Mouse (Mus musculus) Patski (cell line): ENCODE data around the gene Dctn3. TPM values are rescaled to one million over a fixed set of nuclear protein-coding genes. Genes with fewer than 3 reads are reported as not detected.
"Not testable (repeated sequence)": the region's sequence is repeated elsewhere in the genome, so short reads cannot be mapped to it uniquely, and the experiment has no call there.

Source experiments
- ATAC-seq: fragments of 100-300 bp; one replicate; pipeline ENCODE4 v1.8.0; 2021
- CTCF ChIA-PET: fragments of 350-600 bp; sonication (Branson Sonifier 250); formaldehyde crosslinking; loops from one replicate; lab custom pipeline; 2022; ENCODE audit warnings: inconsistent platforms; lab: Charles Lee
- POLR2A ChIA-PET: fragments of 350-600 bp; sonication (Branson Sonifier 250); formaldehyde crosslinking; loops from one replicate; lab custom pipeline; 2022; ENCODE audit warnings: antibody characterized with exemption, inconsistent platforms; lab: Charles Lee
- DNase-seq: peaks from one replicate; pipeline ENCODE4 v3.0.0-alpha.2; 2011; ENCODE audit warnings: low read depth, low spot score
- H3K27me3 ChIP-seq: fragments of 371-371 bp; one replicate; pipeline ENCODE4 v1.5.1; 2021
- in situ Hi-C: fragments of 300-500 bp; cut with MboI; formaldehyde crosslinking; loops from 3 replicates; pipeline ENCODE4 v1.11.1; 2018; ENCODE audit warnings: low pct_unique_long_range_greater_than_20kb, mixed read lengths
- polyA plus RNA-seq: library from polyadenylated mRNA; unstranded; gene quantifications from one replicate; pipeline ENCODE4 v1.2.3, GENCODE M21; 2021

Gene Dctn3
- polyA plus RNA-seq, 1 experiment from 2014 or later, result 116 TPM

- DNase-seq, ATAC-seq, POLR2A ChIA-PET, CTCF ChIA-PET, H3K27me3 ChIP-seq, in situ Hi-C loops: not testable (repeated sequence)
Measured at GRCm38 (mm10) chr4:41698421-41699016, 24.5 kb downstream of the Dctn3 start.

- H3K27me3 ChIP-seq, CTCF ChIA-PET, POLR2A ChIA-PET, ATAC-seq, in situ Hi-C loops, DNase-seq: not testable (repeated sequence)
Measured at GRCm38 (mm10) chr4:41696930-41697841, 25.8 kb downstream of the Dctn3 start, which contains the start of gene Cntfr. Gene Cntfr (minus strand): TSS chr4:41697089.

- POLR2A ChIA-PET, DNase-seq, in situ Hi-C loops, CTCF ChIA-PET, ATAC-seq, H3K27me3 ChIP-seq: not testable (repeated sequence)
Measured at GRCm38 (mm10) chr4:41696452-41696851, 26.5 kb downstream of the Dctn3 start.

DNA sequence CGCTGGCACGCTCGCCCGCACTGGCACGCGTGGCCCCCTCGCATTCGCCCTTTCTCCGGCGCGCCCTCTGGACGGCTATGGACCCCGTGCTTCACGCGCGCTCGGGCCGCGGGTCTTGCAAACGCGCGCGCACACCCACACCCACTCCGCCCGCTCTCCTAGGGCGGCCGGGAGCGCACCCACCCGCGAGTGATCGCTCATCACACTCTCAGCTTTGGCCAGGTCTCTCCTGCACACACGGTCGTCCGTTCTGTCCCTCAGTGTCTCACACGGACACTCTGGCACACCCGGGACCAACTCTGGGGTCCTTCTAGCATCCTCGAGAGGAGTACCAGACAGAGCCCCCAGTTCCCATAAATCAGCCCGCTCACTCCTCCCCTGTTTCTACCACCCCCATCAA, 27.2 kb downstream of the Dctn3 start:
- H3K27me3 ChIP-seq, POLR2A ChIA-PET, in situ Hi-C loops, CTCF ChIA-PET, DNase-seq, ATAC-seq: not testable (repeated sequence)

DNA sequence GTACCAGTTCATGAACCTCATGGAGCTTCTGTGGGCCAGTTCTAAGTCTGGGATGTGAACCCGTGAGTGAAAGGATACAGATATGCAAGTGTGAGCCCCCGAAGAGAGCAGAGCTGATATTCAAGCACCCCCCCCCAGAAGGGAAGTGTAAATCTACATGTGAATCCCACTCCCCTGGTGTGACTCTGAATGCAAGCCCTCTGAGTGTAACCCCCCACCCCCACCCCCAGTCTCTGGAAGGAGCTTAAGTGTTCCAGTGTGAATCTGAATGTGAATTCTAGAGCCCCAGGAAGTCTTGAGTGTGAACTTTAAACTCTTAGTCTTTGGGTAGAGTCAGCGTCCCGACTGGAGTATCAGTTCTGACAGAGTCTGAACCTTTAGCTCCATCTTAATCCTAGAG, 29.5 kb downstream of the Dctn3 start:
- in situ Hi-C loops, CTCF ChIA-PET, DNase-seq, ATAC-seq, H3K27me3 ChIP-seq, POLR2A ChIA-PET: not testable (repeated sequence)

- ATAC-seq, CTCF ChIA-PET, H3K27me3 ChIP-seq, DNase-seq, POLR2A ChIA-PET, in situ Hi-C loops: not testable (repeated sequence)
Measured at GRCm38 (mm10) chr4:41690014-41690413, 33.0 kb downstream of the Dctn3 start.

DNA sequence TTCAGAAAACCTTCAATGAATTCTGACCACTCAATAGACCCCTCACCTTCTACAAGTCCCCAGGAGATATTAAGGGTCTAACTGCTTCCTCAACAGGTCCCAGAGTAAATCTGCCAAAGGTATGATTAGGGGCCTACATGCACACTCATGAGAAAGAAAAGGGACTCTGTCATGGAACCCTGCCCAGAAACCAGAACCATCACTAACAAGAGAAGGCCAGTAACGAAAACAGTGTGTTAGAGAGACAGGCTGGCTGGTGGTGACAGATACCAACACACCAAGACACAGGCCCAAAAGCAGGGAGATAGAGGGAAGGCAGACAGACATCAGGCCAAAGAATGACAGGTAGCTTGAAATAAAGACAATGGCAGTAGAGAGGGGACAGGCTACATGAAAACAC, 34.4 kb downstream of the Dctn3 start:
- POLR2A ChIA-PET, ATAC-seq, CTCF ChIA-PET, DNase-seq, H3K27me3 ChIP-seq, in situ Hi-C loops: not testable (repeated sequence)

GRCm38 (mm10) chr4:41685882-41686492, 37.0 kb downstream of the Dctn3 start:
- in situ Hi-C loops, H3K27me3 ChIP-seq, POLR2A ChIA-PET, CTCF ChIA-PET, ATAC-seq, DNase-seq: not testable (repeated sequence)

- in situ Hi-C loops, CTCF ChIA-PET, H3K27me3 ChIP-seq, DNase-seq, POLR2A ChIA-PET, ATAC-seq: not testable (repeated sequence)
Measured at GRCm38 (mm10) chr4:41684931-41685453, 38.0 kb downstream of the Dctn3 start.

DNA sequence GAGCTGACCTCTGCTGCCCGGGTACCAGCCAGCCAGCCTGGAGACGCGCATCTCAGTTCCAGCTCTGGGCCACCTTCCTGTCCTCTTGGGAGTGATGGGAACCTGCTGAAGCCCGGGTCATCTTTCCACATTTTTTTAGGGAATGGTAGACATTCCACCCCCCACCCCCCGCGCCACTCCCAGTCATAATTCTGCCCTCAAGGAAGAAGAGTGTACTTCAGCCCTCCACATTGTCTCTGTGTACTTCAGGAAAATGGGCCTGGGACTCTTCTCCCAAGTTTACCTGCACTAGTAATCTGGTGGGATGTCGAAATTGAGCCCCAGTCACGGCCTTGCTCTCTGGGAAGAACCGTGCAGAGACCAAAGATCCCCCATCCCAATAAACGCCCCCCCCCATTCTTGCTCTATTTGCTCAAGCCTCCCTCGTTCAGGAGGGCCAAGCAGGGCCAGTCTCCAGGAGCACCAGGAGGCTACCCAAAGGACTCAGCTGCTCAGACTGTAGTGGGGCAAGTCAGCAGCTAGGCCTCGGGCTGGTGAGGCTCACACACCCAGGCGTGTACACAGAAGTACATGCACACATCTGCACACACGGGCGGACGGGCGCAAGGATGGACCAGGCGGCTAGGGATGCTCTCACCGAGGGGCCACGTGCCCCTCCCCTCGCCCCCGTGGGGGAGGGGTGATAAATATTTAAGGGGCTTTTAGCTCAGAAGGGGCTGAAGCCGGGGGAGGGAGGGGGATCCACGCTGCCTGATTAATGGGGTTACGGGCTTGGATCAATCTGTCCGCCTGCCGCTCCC, 38.6 kb downstream of the Dctn3 start:
- DNase-seq, CTCF ChIA-PET, in situ Hi-C loops, H3K27me3 ChIP-seq, POLR2A ChIA-PET: not testable (repeated sequence)
- ATAC-seq, result peak; percentile 26

DNA sequence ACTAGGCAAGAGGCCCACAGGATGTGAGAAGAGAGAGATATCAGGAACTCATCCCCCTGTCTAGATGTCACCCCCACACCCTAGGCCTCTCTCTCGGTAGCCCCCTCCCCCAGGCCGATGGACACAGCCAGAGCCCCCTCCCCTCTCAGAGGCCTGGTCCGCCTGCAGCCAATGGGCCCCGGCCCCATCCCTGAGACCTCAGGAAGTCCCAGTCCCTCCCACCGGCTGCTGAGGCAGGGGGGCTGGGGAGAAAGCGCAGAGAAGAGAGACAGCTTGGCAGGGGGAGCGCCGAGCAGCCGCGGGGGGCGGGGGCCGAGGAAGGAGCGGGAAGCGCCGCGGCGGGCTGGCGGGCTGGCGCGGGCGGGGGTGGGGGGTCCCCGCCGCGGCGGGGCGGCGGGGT, 39.7 kb downstream of the Dctn3 start:
- POLR2A ChIA-PET, CTCF ChIA-PET, H3K27me3 ChIP-seq, in situ Hi-C loops, DNase-seq: not testable (repeated sequence)
- ATAC-seq, result peak; percentile 38
